Mouse (Mus musculus) MEL (cell line): Measurements from ENCODE around the gene Lmod3. TPM values are rescaled to one million over a fixed set of nuclear protein-coding genes. Genes with fewer than 3 reads are reported as not detected.

Experiments used
- DNase-seq: peaks from one replicate; pipeline ENCODE4 v3.0.0; 2011; ENCODE audit warnings: low read depth, low spot score
- H3K27ac ChIP-seq: 2 replicates; pipeline ENCODE4 v1.5.1; 2012; ENCODE audit warnings: low read depth, mild to moderate bottlenecking, control low read depth, low read length, moderate library complexity; ENCODE audit not compliant: control insufficient read depth
- H3K27me3 ChIP-seq, 2 experiments: fragments of 150-350 bp in 1 of 2; sonication (generic) in 1 of 2; 2 replicates each; pipeline ENCODE4 v1.6.1; 2012; ENCODE audit warnings: low read length in 2 of 2, mild to moderate bottlenecking in 2 of 2, improper control_type of control experiment in 1 of 2, moderate library complexity in 1 of 2; ENCODE audit not compliant: insufficient read depth in 2 of 2, control insufficient read depth in 1 of 2
- H3K36me3 ChIP-seq, 2 experiments: 2 replicates each; pipeline ENCODE4 v1.6.1; 2012 to 2014; ENCODE audit warnings: low read length in 2 of 2, improper control_type of control experiment in 1 of 2, inconsistent platforms in 1 of 2, mild to moderate bottlenecking in 1 of 2; ENCODE audit not compliant: insufficient read depth in 2 of 2, control insufficient read depth in 1 of 2
- H3K4me1 ChIP-seq, 2 experiments: fragments of 150-350 bp in 1 of 2; sonication (generic) in 1 of 2; 2 replicates each; pipeline ENCODE4 v1.6.1; 2012; ENCODE audit warnings: low read length in 2 of 2, improper control_type of control experiment in 1 of 2, mild to moderate bottlenecking in 1 of 2; ENCODE audit not compliant: insufficient read depth in 2 of 2, control insufficient read depth in 1 of 2
- H3K4me3 ChIP-seq, 2 experiments: fragments of 150-350 bp in 1 of 2; sonication (generic) in 1 of 2; 2 replicates each; pipeline ENCODE4 v1.5.1; 2012; ENCODE audit warnings: low read depth in 2 of 2, low read length in 2 of 2, mild to moderate bottlenecking in 2 of 2, moderate library complexity in 2 of 2, control low read depth in 1 of 2, improper control_type of control experiment in 1 of 2; ENCODE audit not compliant: control insufficient read depth in 1 of 2, insufficient read depth in 1 of 2
- H3K79me2 ChIP-seq: 2 replicates; pipeline ENCODE4 v1.6.1; 2012; ENCODE audit warnings: mild to moderate bottlenecking, low read length, moderate library complexity; ENCODE audit not compliant: control insufficient read depth, poor library complexity, insufficient read depth
- H3K9ac ChIP-seq: 2 replicates; pipeline ENCODE4 v1.6.1; 2012; ENCODE audit warnings: low read depth, mild to moderate bottlenecking, control low read depth, low read length, moderate library complexity; ENCODE audit not compliant: control insufficient read depth, poor library complexity, severe bottlenecking
- H3K9me3 ChIP-seq: fragments of 150-350 bp; sonication (generic); replicated peaks from 2 replicates; pipeline ENCODE4 v1.6.1; 2012; ENCODE audit warnings: mild to moderate bottlenecking, low read length, improper control_type of control experiment, moderate library complexity; ENCODE audit not compliant: insufficient read depth
- BHLHE40 ChIP-seq: IDR thresholded peaks from 2 replicates; pipeline ENCODE4 v1.6.1; 2012; ENCODE audit warnings: low read depth, mild to moderate bottlenecking, inconsistent platforms, low read length, improper control_type of control experiment, borderline replicate concordance
- CHD2 ChIP-seq: IDR thresholded peaks from 2 replicates; pipeline ENCODE4 v1.6.1; 2011; ENCODE audit warnings: low read length, improper control_type of control experiment
- CTCF ChIP-seq, 3 experiments: IDR thresholded peaks in 2 of 3; conservative IDR thresholded peaks in 1 of 3; 2 replicates each; pipeline ENCODE4 v1.5.1; 2011 to 2012; ENCODE audit warnings: low read length in 3 of 3, low read depth in 2 of 3, mild to moderate bottlenecking in 2 of 3, improper control_type of control experiment in 1 of 3, inconsistent platforms in 1 of 3, mixed read lengths in 1 of 3, moderate library complexity in 1 of 3; ENCODE audit not compliant: control insufficient read depth in 1 of 3, insufficient read depth in 1 of 3, poor library complexity in 1 of 3, severe bottlenecking in 1 of 3
- ELF1 ChIP-seq: IDR thresholded peaks from 2 replicates; pipeline ENCODE4 v1.6.1; 2014; ENCODE audit warnings: low read depth, mild to moderate bottlenecking, inconsistent platforms, low read length, improper control_type of control experiment, moderate library complexity
- ETS1 ChIP-seq: IDR thresholded peaks from 2 replicates; pipeline ENCODE4 v1.6.1; 2012; ENCODE audit warnings: low read depth, mild to moderate bottlenecking, inconsistent platforms, low read length, improper control_type of control experiment, moderate library complexity
- GATA1 ChIP-seq: IDR thresholded peaks from 2 replicates; pipeline ENCODE4 v1.6.1; 2011; ENCODE audit warnings: low read depth, low read length, improper control_type of control experiment
- HCFC1 ChIP-seq: IDR thresholded peaks from 2 replicates; pipeline ENCODE4 v1.6.1; 2012; ENCODE audit warnings: low read depth, mild to moderate bottlenecking, inconsistent platforms, low read length, improper control_type of control experiment, moderate library complexity
- JUND ChIP-seq: IDR thresholded peaks from 2 replicates; pipeline ENCODE4 v1.6.1; 2011; ENCODE audit warnings: low read depth, mild to moderate bottlenecking, improper control_type of control experiment, low read length
- MAZ ChIP-seq: IDR thresholded peaks from 2 replicates; pipeline ENCODE4 v1.6.1; 2012; ENCODE audit warnings: low read depth, mild to moderate bottlenecking, inconsistent platforms, low read length, improper control_type of control experiment
- MEF2A ChIP-seq: IDR thresholded peaks from 2 replicates; pipeline ENCODE4 v1.6.1; 2014; ENCODE audit warnings: low read depth, mild to moderate bottlenecking, inconsistent platforms, low read length, improper control_type of control experiment; ENCODE audit not compliant: poor library complexity, insufficient replicate concordance, severe bottlenecking; ENCODE audit errors: extremely low read depth
- MXI1 ChIP-seq: IDR thresholded peaks from 2 replicates; pipeline ENCODE4 v1.6.1; 2011; ENCODE audit warnings: mild to moderate bottlenecking, low read depth, low read length, improper control_type of control experiment
- MYC ChIP-seq: IDR thresholded peaks from 2 replicates; pipeline ENCODE4 v1.6.1; 2011; ENCODE audit warnings: low read depth, mild to moderate bottlenecking, low read length, improper control_type of control experiment, moderate library complexity
- NRF1 ChIP-seq: IDR thresholded peaks from 2 replicates; pipeline ENCODE4 v1.6.1; 2014; ENCODE audit warnings: low read depth, mild to moderate bottlenecking, inconsistent platforms, low read length, improper control_type of control experiment, moderate library complexity; ENCODE audit not compliant: poor library complexity, insufficient read depth, severe bottlenecking
- SMC3 ChIP-seq: IDR thresholded peaks from 2 replicates; pipeline ENCODE4 v1.6.1; 2011; ENCODE audit warnings: low read depth, low read length, improper control_type of control experiment
- TCF12 ChIP-seq: IDR thresholded peaks from 2 replicates; pipeline ENCODE4 v1.6.1; 2014; ENCODE audit warnings: low read depth, mild to moderate bottlenecking, inconsistent platforms, low read length, improper control_type of control experiment, moderate library complexity
- USF2 ChIP-seq, 2 experiments: IDR thresholded peaks; 2 replicates each; pipeline ENCODE4 v1.6.1; 2011 to 2012; ENCODE audit warnings: improper control_type of control experiment in 2 of 2, low read length in 2 of 2, borderline replicate concordance in 1 of 2, inconsistent platforms in 1 of 2, low read depth in 1 of 2, mild to moderate bottlenecking in 1 of 2; ENCODE audit not compliant: insufficient read depth in 1 of 2
- ZC3H11A ChIP-seq: IDR thresholded peaks from 2 replicates; pipeline ENCODE4 v1.6.1; 2012; ENCODE audit warnings: low read depth, mild to moderate bottlenecking, inconsistent platforms, low read length, improper control_type of control experiment
- ZKSCAN1 ChIP-seq: IDR thresholded peaks from 2 replicates; pipeline ENCODE4 v1.6.1; 2012; ENCODE audit warnings: low read depth, mild to moderate bottlenecking, inconsistent platforms, low read length, improper control_type of control experiment, moderate library complexity
- ZMIZ1 ChIP-seq: IDR thresholded peaks from 2 replicates; pipeline ENCODE4 v1.6.1; 2012; ENCODE audit warnings: low read depth, mild to moderate bottlenecking, inconsistent platforms, low read length, improper control_type of control experiment, moderate library complexity
- polyA plus RNA-seq, 2 experiments: library from polyadenylated mRNA; stranded (reverse) in 1 of 2; unstranded in 1 of 2; fragments of >175 nt in 1 of 2; fragments of >200 nt in 1 of 2; gene quantifications; 2 replicates each; pipeline versions ENCODE4 v1.2.1 to v1.2.4; 2012; ENCODE audit warnings: low replicate concordance in 2 of 2, low read depth in 1 of 2; ENCODE audit not compliant: insufficient read length in 2 of 2, insufficient read depth in 1 of 2, missing spikeins in 1 of 2
- total RNA-seq: library from RNA; depleted of rRNA; stranded (reverse); fragments of 300-350 nt; gene quantifications from 2 replicates; pipeline ENCODE4 v1.2.3, GENCODE M21; 2012

Lmod3 gene
- total and polyA plus RNA-seq, 3 experiments = not detected

DNA sequence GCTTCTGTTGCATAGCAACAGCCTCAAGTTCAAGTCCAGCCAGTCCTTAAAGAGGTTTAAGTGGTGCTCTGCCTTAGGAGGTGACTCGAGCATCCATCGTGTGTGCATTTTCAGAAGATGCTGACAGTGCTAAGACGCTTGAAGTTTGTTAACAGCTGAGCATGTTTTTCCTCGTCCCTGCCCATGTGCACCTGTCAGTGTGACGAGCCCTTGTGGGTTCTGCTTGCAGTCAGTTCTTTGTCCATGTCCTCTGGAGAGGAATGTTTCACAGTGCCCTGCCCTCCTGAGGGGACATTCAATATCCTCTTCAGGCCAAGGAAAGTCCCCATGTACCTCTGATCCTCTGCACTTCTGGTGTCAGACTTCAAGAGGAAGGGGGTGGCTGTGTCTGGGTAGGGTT is 12.5 kb downstream of the Lmod3 start:
- no peak for DNase-seq
- H3K27ac ChIP-seq = no peak overlapping the region
- no peaks in the 10 kb centered on the region for H3K4me1 ChIP-seq

GRCm38 (mm10) chr6:97239360-97239759 is 13.2 kb downstream of the Lmod3 start:
- Histone ChIP-seq H3K79me2 (no peaks in the 10 kb centered on the region), H3K9me3 (no peaks in the 10 kb centered on the region), H3K9ac (no peak overlapping the region), H3K27ac (no peak overlapping the region), H3K36me3 (no peaks in the 10 kb centered on the region), H3K4me1 (no peaks in the 10 kb centered on the region), H3K27me3 (no peaks in the 10 kb centered on the region), H3K4me3 (no peak overlapping the region)
- DNase-seq = no peak
- TF ChIP-seq TCF12 = no peak
- no peak for TF ChIP-seq HCFC1
- TF ChIP-seq CHD2 = no peak
- TF ChIP-seq CTCF (IDR thresholded peaks at IDR 0.05 in 2 of 3, conservative IDR thresholded peaks at IDR 0.05 in 1 of 3; ENCODE audit: control insufficient read depth in 1 of 3, insufficient read depth in 1 of 3, low read depth in 2 of 3, low read length in 3 of 3, poor library complexity in 1 of 3, severe bottlenecking in 1 of 3) = peak in 2 of 3 experiments; percentile 15 to 29; a peak in 3 of 6 replicates
- no peak for TF ChIP-seq USF2 (IDR thresholded peaks at IDR 0.05; ENCODE audit: borderline replicate concordance in 1 of 2, insufficient read depth in 1 of 2, low read depth in 1 of 2, low read length in 2 of 2)
- TF ChIP-seq ZKSCAN1 = no peak
- TF ChIP-seq SMC3 = peak; percentile 29
- TF ChIP-seq JUND = no peak

More for the DNA sequence above, 12.5 kb downstream of the Lmod3 start:
- Histone ChIP-seq H3K27me3 (no peaks in the 10 kb centered on the region), H3K9me3 (no peaks in the 10 kb centered on the region), H3K79me2 (no peaks in the 10 kb centered on the region)
- TF ChIP-seq ELF1 = no peak
- no peak for TF ChIP-seq ZKSCAN1
- no peak for TF ChIP-seq MEF2A
- TF ChIP-seq GATA1 = no peak
- TF ChIP-seq MAZ = no peak
- TF ChIP-seq MYC = no peak
- TF ChIP-seq MXI1 = no peak
- no peak for TF ChIP-seq JUND
- no peak for TF ChIP-seq NRF1
- no peak for TF ChIP-seq ZC3H11A
- no peak for TF ChIP-seq CTCF (IDR thresholded peaks at IDR 0.05 in 2 of 3, conservative IDR thresholded peaks at IDR 0.05 in 1 of 3; ENCODE audit: control insufficient read depth in 1 of 3, insufficient read depth in 1 of 3, low read depth in 2 of 3, low read length in 3 of 3, poor library complexity in 1 of 3, severe bottlenecking in 1 of 3)
- TF ChIP-seq USF2 (IDR thresholded peaks at IDR 0.05; ENCODE audit: borderline replicate concordance in 1 of 2, insufficient read depth in 1 of 2, low read depth in 1 of 2, low read length in 2 of 2) = no peak
- TF ChIP-seq BHLHE40 = no peak
- no peak for TF ChIP-seq ETS1
- no peak for TF ChIP-seq ZMIZ1
- TF ChIP-seq, all 39 proteins: peak for 0
- no peak overlapping the region for H3K9ac ChIP-seq
- no peak overlapping the region for H3K4me3 ChIP-seq
- H3K36me3 ChIP-seq = no peaks in the 10 kb centered on the region
